Mouse (Mus musculus) heart, postnatal 4 days (tissue): ENCODE results near the gene Reg3a. TPM values are rescaled to one million over a fixed set of nuclear protein-coding genes. Genes with fewer than 3 reads are reported as not detected.
"Not testable (repeated sequence)": the region's sequence is repeated elsewhere in the genome, so short reads cannot be mapped to it uniquely, and the experiment has no call there.

Experiments
- DNase-seq: peaks from one replicate; pipeline ENCODE4 v3.0.0; 2021
- total RNA-seq, 2 experiments: library from RNA; stranded (reverse); gene quantifications; 2 replicates each; pipeline ENCODE4 v1.2.3; 2021

Reg3a gene
- not detected for total RNA-seq

- DNase-seq: no peak
Observed at GRCm38 (mm10) chr6:78380409-78380808, at the start of gene Reg3a. TSS of gene Reg3a (plus strand) at chr6:78380709.

- no peak for DNase-seq
Observed at GRCm38 (mm10) chr6:78331919-78332569, 48.5 kb upstream of the Reg3a start.

GRCm38 (mm10) chr6:78340296-78340695 is 40.2 kb upstream of the Reg3a start:
- DNase-seq: no peak

GRCm38 (mm10) chr6:78341689-78342088 is 38.8 kb upstream of the Reg3a start:
- DNase-seq: no peak

GRCm38 (mm10) chr6:78361971-78362563 is 18.4 kb upstream of the Reg3a start:
- DNase-seq: no peak

- no peak for DNase-seq
Observed at GRCm38 (mm10) chr6:78370357-78370756, 10.2 kb upstream of the Reg3a start, which contains the start of gene Reg3b. TSS of gene Reg3b (plus strand) at chr6:78370657.

- DNase-seq: no peak
Observed at GRCm38 (mm10) chr6:78378765-78379164, 1.7 kb upstream of the Reg3a start, which contains the start of gene Reg3d. TSS of gene Reg3d (minus strand) at chr6:78378865.

- DNase-seq: no peak
Observed at GRCm38 (mm10) chr6:78385609-78386008, 5.1 kb downstream of the Reg3a start.

GRCm38 (mm10) chr6:78395323-78395722 is 14.8 kb downstream of the Reg3a start, which contains the start of gene Reg2:
TSS of gene Reg2 (plus strand) at chr6:78395623.
- DNase-seq: not testable (repeated sequence)

- DNase-seq: not testable (repeated sequence)
Observed at GRCm38 (mm10) chr6:78422411-78422810, 41.9 kb downstream of the Reg3a start, which contains the start of gene Reg1. TSS of gene Reg1 (plus strand) at chr6:78422711.

- DNase-seq: no peak
Observed at GRCm38 (mm10) chr6:78425497-78425896, 45.0 kb downstream of the Reg3a start.

Other genes with a start within 250 kb of the Reg3a start
- gene Reg3b, start 10.1 kb upstream of the Reg3a start, total RNA-seq: not detected
- gene Reg3d, start 1.8 kb upstream of the Reg3a start, total RNA-seq: not detected
- not detected for gene Reg2, start 14.9 kb downstream of the Reg3a start, total RNA-seq
- not detected for gene Reg1, start 42.0 kb downstream of the Reg3a start, total RNA-seq
- gene Reg3g, start 88.2 kb downstream of the Reg3a start, total RNA-seq: not detected